ENCODE assay signal across 14 mouse cellular contexts in genomic region chr5:20062011-20062410, GRCm38 (mm10).
"Had no signal": no experiment of that assay in that cellular context is flagged by ENCODE, and none has a peak within 500 bp of the region (broad histone marks: within the 10 kb centered on the region; RNA-seq: fewer than 3 reads in every experiment).

No protein-coding gene starts in this region.

- DNase-seq: kidney, postnatal 25 days; lung, embryonic 14.5 days; lung, postnatal 10 days; lung, postnatal 4 days; retina, postnatal 1 day; right cerebral cortex, postnatal 4 days; thymus, postnatal 4 days had no signal

- H3K27me3 ChIP-seq: liver, embryonic 15.5 days; neural tube, embryonic 13.5 days; stomach, embryonic 15.5 days had no signal

- ATAC-seq: midbrain, embryonic 16.5 days had no signal

- H3K4me1 ChIP-seq: liver, embryonic 15.5 days; neural tube, embryonic 13.5 days; stomach, embryonic 15.5 days had no signal

- H3K27ac ChIP-seq: left cerebral cortex, adult 2 months; limb, embryonic 10.5 days; liver, embryonic 15.5 days; midbrain, embryonic 10.5 days; neural tube, embryonic 13.5 days; stomach, embryonic 15.5 days had no signal

- H3K4me3 ChIP-seq: left cerebral cortex, adult 2 months; limb, embryonic 10.5 days; liver, embryonic 15.5 days; midbrain, embryonic 10.5 days; neural tube, embryonic 13.5 days; stomach, embryonic 15.5 days had no signal

- H3K36me3 ChIP-seq: limb, embryonic 10.5 days; liver, embryonic 15.5 days; midbrain, embryonic 10.5 days; neural tube, embryonic 13.5 days; stomach, embryonic 15.5 days had no signal
